Mouse (Mus musculus) brain, embryonic 14.5 days (tissue): ENCODE data around the gene Kalrn.

Experiments used
- CTCF ChIP-seq: fragments of 200-500 bp; IDR thresholded peaks from 2 replicates; pipeline ENCODE4 v1.5.1; 2012; ENCODE audit warnings: inconsistent platforms, mild to moderate bottlenecking, moderate library complexity, borderline replicate concordance; ENCODE audit not compliant: insufficient read depth, insufficient read length; ENCODE audit errors: extremely low read depth
- POLR2A ChIP-seq: fragments of 200-500 bp; IDR thresholded peaks from 2 replicates; pipeline ENCODE4 v1.6.1; 2012; ENCODE audit warnings: mild to moderate bottlenecking, inconsistent platforms, borderline replicate concordance; ENCODE audit not compliant: poor library complexity, insufficient read depth, insufficient read length, severe bottlenecking; ENCODE audit errors: extremely low read depth

DNA sequence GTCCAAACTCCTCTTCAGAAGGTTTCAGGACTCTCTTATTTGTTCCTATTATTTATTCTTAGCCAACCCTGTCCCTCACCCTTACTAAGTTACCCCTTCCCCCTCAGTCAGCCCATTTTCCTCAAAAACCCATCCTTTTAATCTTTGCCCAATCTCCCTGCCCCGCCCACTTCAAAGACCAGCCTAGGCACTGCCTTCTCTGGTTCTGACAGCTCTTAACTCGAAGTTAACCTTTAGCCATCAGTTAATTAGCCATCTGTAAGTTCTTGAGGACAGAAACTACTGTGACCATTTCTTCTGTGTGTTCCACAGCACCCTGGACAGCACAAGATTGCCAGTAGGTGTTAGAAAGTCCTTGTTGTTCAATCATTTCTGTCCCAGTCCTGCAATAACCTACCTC is 3.4 kb downstream of the Kalrn start:
- TF ChIP-seq CTCF (no peak), POLR2A (no peak)
